Mouse (Mus musculus): ENCODE measurements around the gene Gpr137b.
"Not testable (repeated sequence)": the region's sequence is repeated elsewhere in the genome, so short reads cannot be mapped to it uniquely, and the experiment has no call there.

Gpr137b gene

GRCm38 (mm10) chr13:13393228-13394095 lies at the start of gene Gpr137b:
Gene Gpr137b, minus strand, starts transcription at chr13:13394014.
- not testable (repeated sequence) for H3K36me3 ChIP-seq (ENCODE audit: insufficient read depth, low read length); H3K27me3 ChIP-seq (ENCODE audit: insufficient read depth, low read length); H3K9me3 ChIP-seq (ENCODE audit: low read length); H3K4me1 ChIP-seq (replicated peaks; ENCODE audit: low read depth, low read length)
- H3K4me3 ChIP-seq (replicated peaks; ENCODE audit: low read length): peak within 1 kb of the TSS; percentile 75

GRCm38 (mm10) chr13:13438112-13438953 lies 44.5 kb upstream of the Gpr137b start:
- not testable (repeated sequence) for H3K4me1 ChIP-seq (replicated peaks; ENCODE audit: low read depth, low read length); H3K27me3 ChIP-seq (ENCODE audit: insufficient read depth, low read length); H3K9me3 ChIP-seq (ENCODE audit: low read length); H3K36me3 ChIP-seq (ENCODE audit: insufficient read depth, low read length)
- peak overlapping the region; percentile 67 for H3K4me3 ChIP-seq (replicated peaks; ENCODE audit: low read length)

- H3K4me3 ChIP-seq (replicated peaks; ENCODE audit: low read length): peak within 1 kb of the TSS; percentile 67
- H3K27me3 ChIP-seq (ENCODE audit: insufficient read depth, low read length); H3K4me1 ChIP-seq (replicated peaks; ENCODE audit: low read depth, low read length); H3K36me3 ChIP-seq (ENCODE audit: insufficient read depth, low read length); H3K9me3 ChIP-seq (ENCODE audit: low read length): not testable (repeated sequence)
Measured at GRCm38 (mm10) chr13:13437460-13438015, 43.7 kb upstream of the Gpr137b start, which contains the start of gene Nid1. Gene Nid1, plus strand, starts transcription at chr13:13437551.

- not testable (repeated sequence) for H3K27me3 ChIP-seq (ENCODE audit: insufficient read depth, low read length); H3K9me3 ChIP-seq (ENCODE audit: low read length); H3K36me3 ChIP-seq (ENCODE audit: insufficient read depth, low read length); H3K4me1 ChIP-seq (replicated peaks; ENCODE audit: low read depth, low read length); H3K4me3 ChIP-seq (replicated peaks; ENCODE audit: low read length)
Measured at GRCm38 (mm10) chr13:13436161-13436560, 42.3 kb upstream of the Gpr137b start.

GRCm38 (mm10) chr13:13423301-13423700 lies 29.5 kb upstream of the Gpr137b start:
- not testable (repeated sequence) for H3K27me3 ChIP-seq (ENCODE audit: insufficient read depth, low read length); H3K4me3 ChIP-seq (replicated peaks; ENCODE audit: low read length); H3K36me3 ChIP-seq (ENCODE audit: insufficient read depth, low read length); H3K4me1 ChIP-seq (replicated peaks; ENCODE audit: low read depth, low read length)
- peaks cover 14% of the 10 kb centered on the region; the same call in 1 of the 2 replicates for H3K9me3 ChIP-seq (ENCODE audit: low read length)

GRCm38 (mm10) chr13:13418859-13419258 lies 25.0 kb upstream of the Gpr137b start:
- not testable (repeated sequence) for H3K36me3 ChIP-seq (ENCODE audit: insufficient read depth, low read length); H3K27me3 ChIP-seq (ENCODE audit: insufficient read depth, low read length); H3K4me3 ChIP-seq (replicated peaks; ENCODE audit: low read length); H3K4me1 ChIP-seq (replicated peaks; ENCODE audit: low read depth, low read length)
- H3K9me3 ChIP-seq (ENCODE audit: low read length): peaks cover 19% of the 10 kb centered on the region; the same call in 1 of the 2 replicates

- H3K36me3 ChIP-seq (ENCODE audit: insufficient read depth, low read length); H3K4me1 ChIP-seq (replicated peaks; ENCODE audit: low read depth, low read length); H3K27me3 ChIP-seq (ENCODE audit: insufficient read depth, low read length); H3K4me3 ChIP-seq (replicated peaks; ENCODE audit: low read length): not testable (repeated sequence)
- H3K9me3 ChIP-seq (ENCODE audit: low read length): peaks cover 18% of the 10 kb centered on the region
Measured at GRCm38 (mm10) chr13:13416007-13416337, 22.2 kb upstream of the Gpr137b start.

GRCm38 (mm10) chr13:13415120-13416006 lies 21.5 kb upstream of the Gpr137b start:
- H3K4me3 ChIP-seq (replicated peaks; ENCODE audit: low read length): peak overlapping the region; percentile 17; the same call in 1 of the 2 replicates
- peak; percentile 23 for TF ChIP-seq CTCF (conservative IDR thresholded peaks at IDR 0.05; ENCODE audit: low read length)
- H3K27me3 ChIP-seq (ENCODE audit: insufficient read depth, low read length); H3K36me3 ChIP-seq (ENCODE audit: insufficient read depth, low read length); H3K4me1 ChIP-seq (replicated peaks; ENCODE audit: low read depth, low read length): not testable (repeated sequence)
- peaks cover 16% of the 10 kb centered on the region for H3K9me3 ChIP-seq (ENCODE audit: low read length)

GRCm38 (mm10) chr13:13414206-13414605 lies 20.4 kb upstream of the Gpr137b start:
- Histone ChIP-seq H3K4me1 (replicated peaks; ENCODE audit: low read depth, low read length) (no peaks in the 10 kb centered on the region), H3K36me3 (ENCODE audit: insufficient read depth, low read length) (no peaks in the 10 kb centered on the region), H3K9me3 (ENCODE audit: low read length) (peaks cover 15% of the 10 kb centered on the region), H3K27me3 (ENCODE audit: insufficient read depth, low read length) (no peaks in the 10 kb centered on the region), H3K4me3 (replicated peaks; ENCODE audit: low read length) (no peak overlapping the region)
- TF ChIP-seq CTCF (conservative IDR thresholded peaks at IDR 0.05; ENCODE audit: low read length): no peak
- TF ChIP-seq NANOG (IDR thresholded peaks at IDR 0.05; ENCODE audit: borderline replicate concordance, low read length): no peak
- no peak for TF ChIP-seq POU5F1 (IDR thresholded peaks at IDR 0.05; ENCODE audit: borderline replicate concordance, low read length)

- not testable (repeated sequence) for H3K4me1 ChIP-seq (replicated peaks; ENCODE audit: low read depth, low read length); H3K9me3 ChIP-seq (ENCODE audit: low read length); H3K27me3 ChIP-seq (ENCODE audit: insufficient read depth, low read length); H3K4me3 ChIP-seq (replicated peaks; ENCODE audit: low read length); H3K36me3 ChIP-seq (ENCODE audit: insufficient read depth, low read length)
Measured at GRCm38 (mm10) chr13:13405511-13405910, 11.7 kb upstream of the Gpr137b start.

GRCm38 (mm10) chr13:13404517-13405155 lies 10.8 kb upstream of the Gpr137b start:
- H3K4me3 ChIP-seq (replicated peaks; ENCODE audit: low read length); H3K9me3 ChIP-seq (ENCODE audit: low read length); H3K36me3 ChIP-seq (ENCODE audit: insufficient read depth, low read length): not testable (repeated sequence)

GRCm38 (mm10) chr13:13403839-13404238 lies 10.0 kb upstream of the Gpr137b start:
- H3K27me3 ChIP-seq (ENCODE audit: insufficient read depth, low read length); H3K4me1 ChIP-seq (replicated peaks; ENCODE audit: low read depth, low read length); H3K4me3 ChIP-seq (replicated peaks; ENCODE audit: low read length); H3K9me3 ChIP-seq (ENCODE audit: low read length); H3K36me3 ChIP-seq (ENCODE audit: insufficient read depth, low read length): not testable (repeated sequence)

More at GRCm38 (mm10) chr13:13404517-13405155, 10.8 kb upstream of the Gpr137b start:
- not testable (repeated sequence) for H3K4me1 ChIP-seq (replicated peaks; ENCODE audit: low read depth, low read length); H3K27me3 ChIP-seq (ENCODE audit: insufficient read depth, low read length)
